In genomic region chr1:45865316-45865715, GRCm38 (mm10) we compare ENCODE assay signal across 13 mouse cellular contexts. TPM values are rescaled to one million over a fixed set of nuclear protein-coding genes. Genes with fewer than 3 reads are reported as not detected.
DNase-seq lines count a peak whose midpoint lies in the region; ATAC-seq and TF ChIP-seq lines count a peak whose summit lies in the region.
"Had no signal": no experiment of that assay in that cellular context is flagged by ENCODE, and none has a peak within 500 bp of the region (broad histone marks: within the 10 kb centered on the region; RNA-seq: fewer than 3 reads in every experiment).

No protein-coding gene starts in this region.

- DNase-seq in gastrocnemius, adult 2 months: no peak
- no peak for DNase-seq in gastrocnemius, postnatal 25 days
- no peak for DNase-seq in lung, postnatal 25 days (ENCODE audit: low spot score)
- DNase-seq in kidney, postnatal 10 days: peak; percentile 50
- no peak for DNase-seq in left cerebral cortex, postnatal 25 days (ENCODE audit: low spot score in 2 of 2)
- no peak for DNase-seq in urinary bladder, postnatal 36 days (ENCODE audit: low spot score in 2 of 2)
- DNase-seq: cerebellum, adult 9-10 months had no signal

- no peaks in the 10 kb centered on the region; the same call in 1 of the 2 replicates for H3K9me3 ChIP-seq in lung, embryonic 16.5 days (ENCODE audit: control insufficient read depth, low read length)

- H3K27me3 ChIP-seq in lung, embryonic 16.5 days (ENCODE audit: control insufficient read depth, insufficient read depth, low read depth, low read length): peaks cover 13% of the 10 kb centered on the region
- H3K27me3 ChIP-seq: Patski had no signal

- intact Hi-C loops in gastrocnemius, adult 2 months (cut with DNase I): loop anchor here (10.0 kb wide), 1 partner anchor 59 kb away; the partner anchor contains the start of gene Slc40a1
- intact Hi-C loops in left cerebral cortex, postnatal 25 days (cut with DNase I): no loop called here

- no peak for TF ChIP-seq CTCF in gastrocnemius, adult 2 months (IDR thresholded peaks at IDR 0.05)

- no peaks in the 10 kb centered on the region for H3K36me3 ChIP-seq in lung, embryonic 16.5 days (ENCODE audit: control insufficient read depth, insufficient read depth, low read length)
- H3K36me3 ChIP-seq in macrophage (ENCODE audit: inconsistent target): no peaks in the 10 kb centered on the region
- H3K36me3 ChIP-seq: forebrain, embryonic 10.5 days had no signal

- peak overlapping the region; percentile 68 for H3K27ac ChIP-seq in gastrocnemius, adult 2 months
- 0 out of 2 replicates have a peak overlapping the region, but pooled peaks have one; percentile 20 for H3K27ac ChIP-seq in lung, embryonic 16.5 days (ENCODE audit: low read length)
- H3K27ac ChIP-seq in macrophage: peak overlapping the region; percentile 94
- H3K27ac ChIP-seq: forebrain, embryonic 10.5 days had no signal

- no peak overlapping the region for H3K9ac ChIP-seq in lung, embryonic 16.5 days (ENCODE audit: low read length)

- no peaks in the 10 kb centered on the region for H3K79me2 ChIP-seq in macrophage (ENCODE audit: inconsistent target)

- no peak overlapping the region for H3K4me2 ChIP-seq in lung, embryonic 16.5 days (ENCODE audit: low read depth, low read length)

- 32% methylated on average over 1 of the region's 1 CpGs for WGBS in lung, embryonic 16.5 days
- 67% methylated on average over 1 of the region's 1 CpGs for WGBS in macrophage (ENCODE audit: missing documents)

- no peak overlapping the region for H3K4me3 ChIP-seq in gastrocnemius, adult 2 months
- H3K4me3 ChIP-seq in lung, embryonic 16.5 days (ENCODE audit: low read length): no peak overlapping the region
- no peak overlapping the region for H3K4me3 ChIP-seq in macrophage (ENCODE audit: inconsistent target)
- H3K4me3 ChIP-seq: forebrain, embryonic 10.5 days had no signal

- H3K4me1 ChIP-seq in lung, embryonic 16.5 days (replicated peaks; ENCODE audit: control insufficient read depth, insufficient read depth, low read length): peaks cover 30% of the 10 kb centered on the region

- no peak for ATAC-seq in lung, embryonic 16.5 days (ENCODE audit: low read depth)

RNA-seq across cellular contexts. Expression of gene Gm5269, which starts 24.8 kb away (rescaled TPM):
- not detected for total RNA-seq in gastrocnemius, adult 2 months (2021)
- not detected for total RNA-seq in gastrocnemius, postnatal 25 days (2021)
- polyA plus RNA-seq in lung, embryonic 16.5 days (2015; fragmentation: Nextera tagmentation; extraction: Ambion mirVana): not detected in 2 replicates
- 10 to 100 TPM in 5 of 26 experiments, 1 to 10 TPM in 8, not detected in 13; 1.0 to 96.9 (median 6.6) TPM for total RNA-seq in macrophage (2018; cell fraction: chromatin; rRNA removed)
- under 1 TPM in 1 of 26 experiments, not detected in 25; 0.26 TPM for total RNA-seq in macrophage (2018; cell fraction: cytosol; rRNA removed)
- 10 to 100 TPM in 2 of 26 experiments, 1 to 10 TPM in 9, not detected in 15; 1.3 to 14.4 (median 5.7) TPM for total RNA-seq in macrophage (2018; cell fraction: nucleus; rRNA removed)
- polyA plus RNA-seq in macrophage (2018): not detected in 3 replicates
- not detected for total RNA-seq in left cerebral cortex, postnatal 25 days (2021)
- total RNA-seq: gastrocnemius, postnatal 14 days; layer of hippocampus, postnatal 25 days had no signal
- polyA plus RNA-seq: forebrain, embryonic 10.5 days; Patski had no signal

Comparison
In these comparisons a context has a peak if more than half of its experiments do, and no peak if none do; other contexts are left out.
1. H3K27ac ChIP-seq: peak in every context shown above with its lines; median percentile 94 in macrophage; 68 in gastrocnemius, adult 2 months; 20 in lung, embryonic 16.5 days.